Mouse (Mus musculus) gastrocnemius, postnatal 36 days (tissue): ENCODE results near the gene Spint2. TPM values are rescaled to one million over a fixed set of nuclear protein-coding genes. Genes with fewer than 3 reads are reported as not detected.
"Not testable (repeated sequence)": the region's sequence is repeated elsewhere in the genome, so short reads cannot be mapped to it uniquely, and the experiment has no call there.

Experiments
- DNase-seq, 2 experiments: peaks; one replicate each; pipeline ENCODE4 v3.0.0; 2022
- intact Hi-C: fragments of 180-260 bp; cut with DNase I; formaldehyde crosslinking; loops from one replicate; pipeline ENCODE4 v1.15.1; 2025
- total RNA-seq, 2 experiments: library from RNA; stranded (reverse); gene quantifications; 2 replicates each; pipeline ENCODE4 v1.2.3; 2021

Spint2 gene
- total RNA-seq, 2 experiments from 2014 or later = 4.1 to 4.5 TPM

GRCm38 (mm10) chr7:29212775-29213560 lies 68.7 kb downstream of the Spint2 start:
- DNase-seq, intact Hi-C loops: not testable (repeated sequence)

DNA sequence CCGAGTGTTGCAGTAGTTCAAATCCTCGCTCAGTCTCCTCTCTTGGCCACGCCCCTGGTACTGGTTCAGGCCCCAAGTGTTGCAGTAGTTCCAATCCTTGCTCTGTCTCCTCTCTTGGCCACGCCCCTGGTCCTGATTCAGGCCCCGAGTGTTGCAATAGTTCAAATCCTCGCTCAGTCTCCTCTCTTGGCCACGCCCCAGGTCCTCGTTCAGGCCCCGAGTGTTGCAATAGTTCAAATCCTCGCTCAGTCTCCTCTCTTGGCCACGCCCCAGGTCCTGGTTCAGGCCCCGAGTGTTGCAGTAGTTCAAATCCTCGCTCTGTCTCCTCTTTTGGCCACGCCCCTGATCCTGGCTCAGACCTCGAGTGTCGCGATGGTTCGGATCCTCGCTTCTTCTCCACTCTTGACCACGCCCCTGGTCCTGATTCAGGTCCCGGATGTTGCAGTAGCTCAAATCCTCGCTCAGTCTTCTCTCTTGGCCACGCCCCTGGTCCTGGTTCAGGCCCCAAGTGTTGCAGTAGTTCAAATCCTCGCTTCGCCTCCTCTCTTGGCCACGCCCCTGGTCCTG lies 69.4 kb downstream of the Spint2 start:
- no peak for DNase-seq
- intact Hi-C loops = no loop called here

GRCm38 (mm10) chr7:29211415-29212198 lies 70.1 kb downstream of the Spint2 start:
- intact Hi-C loops = no loop called here
- DNase-seq = peak; percentile 85 to 87

DNA sequence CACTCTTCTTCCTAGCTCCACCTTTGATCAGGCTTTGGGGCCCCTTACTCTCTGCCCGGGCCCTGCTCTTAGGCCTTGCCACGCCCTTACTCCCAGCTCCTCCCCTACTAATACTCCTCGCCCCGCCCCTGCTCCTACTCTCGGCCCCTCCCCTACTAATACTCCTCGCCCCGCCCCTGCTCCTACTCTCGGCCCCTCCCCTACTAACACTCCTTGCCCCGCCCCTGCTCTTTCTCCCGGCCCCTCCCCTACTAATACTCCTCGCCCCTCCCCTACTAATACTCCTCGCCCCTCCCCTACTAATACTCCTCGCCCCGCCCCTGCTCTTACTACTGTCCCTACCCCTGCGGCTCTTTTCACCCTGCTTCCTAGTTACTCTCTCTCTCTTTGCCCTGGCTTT lies 70.7 kb downstream of the Spint2 start:
- peak; percentile 33 to 44 for DNase-seq
- intact Hi-C loops = not testable (repeated sequence)

Other genes starting within 250 kb of the Spint2 start
- gene Ryr1, start 156.7 kb downstream of the Spint2 start, total RNA-seq = 1,000 to 10,000 TPM; 1,495 to 1,823 TPM
- gene Rasgrp4, start 147.1 kb downstream of the Spint2 start, total RNA-seq = under 1 TPM; 0.54 to 0.77 TPM
- gene Fam98c, start 125.7 kb downstream of the Spint2 start, total RNA-seq = 10 to 100 TPM; 10.7 to 11.7 TPM
- under 1 TPM; 0.25 to 0.26 TPM for gene Ggn, start 111.7 kb downstream of the Spint2 start, total RNA-seq
- 1 to 10 TPM in 1 of 2 experiments, under 1 TPM in 1; 0.59 to 1.2 TPM for gene Spred3, start 111.5 kb downstream of the Spint2 start, total RNA-seq
- 100 to 1,000 TPM; 155 to 172 TPM for gene Psmd8, start 101.2 kb downstream of the Spint2 start, total RNA-seq
- gene Catsperg1, start 67.9 kb downstream of the Spint2 start, total RNA-seq = under 1 TPM in 1 of 2 experiments, not detected in 1; 0.22 TPM
- gene Kcnk6, start 49.4 kb downstream of the Spint2 start, total RNA-seq = under 1 TPM; 0.91 to 0.97 TPM
- 10 to 100 TPM; 36.0 to 41.1 TPM for gene Yif1b, start 43.6 kb downstream of the Spint2 start, total RNA-seq
- under 1 TPM; 0.28 to 0.86 TPM for gene 2200002D01Rik, start 33.4 kb downstream of the Spint2 start, total RNA-seq
- 1 to 10 TPM; 3.3 to 3.5 TPM for gene Ppp1r14a, start 7.4 kb upstream of the Spint2 start, total RNA-seq
- gene Dpf1, start 22.0 kb upstream of the Spint2 start, total RNA-seq = 1 to 10 TPM; 1.9 to 2.3 TPM
- 1 to 10 TPM; 6.3 to 6.5 TPM for gene Sipa1l3, start 236.7 kb upstream of the Spint2 start, total RNA-seq